Mouse (Mus musculus): ENCODE results near the gene Pigr. TPM values are rescaled to one million over a fixed set of nuclear protein-coding genes. Genes with fewer than 3 reads are reported as not detected.

Pigr gene
- total and polyA plus RNA-seq, 2 experiments = 517 to 633 TPM

GRCm38 (mm10) chr1:130877889-130878614 is 51.6 kb downstream of the Pigr start:
- H3K36me3 ChIP-seq (ENCODE audit: control insufficient read depth, insufficient read depth, low read length) = no peaks in the 10 kb centered on the region
- no peak overlapping the region for H3K27ac ChIP-seq (replicated peaks; ENCODE audit: insufficient read depth, low read depth, low read length)
- 0 out of 2 replicates have a peak overlapping the region, but pooled peaks have one; percentile 21 for H3K9ac ChIP-seq (ENCODE audit: low read depth, low read length)
- DNase-seq (ENCODE audit: extremely low read depth, low read depth, low spot score) = no peak
- TF ChIP-seq POLR2A (IDR thresholded peaks at IDR 0.05; ENCODE audit: extremely low read depth, insufficient read depth, low read length) (no peak), CTCF (IDR thresholded peaks at IDR 0.05; ENCODE audit: low read depth, low read length) (no peak)
- H3K27me3 ChIP-seq (ENCODE audit: control insufficient read depth, insufficient read depth, low read length) = peaks cover 7% of the 10 kb centered on the region; the same call in 1 of the 2 replicates
- no peaks in the 10 kb centered on the region for H3K79me2 ChIP-seq (ENCODE audit: control insufficient read depth, insufficient read depth, low read length)
- H3K4me1 ChIP-seq (ENCODE audit: control insufficient read depth, insufficient read depth, low read length) = peaks cover 2% of the 10 kb centered on the region; the same call in 1 of the 2 replicates
- peak overlapping the region; percentile 46; the same call in 1 of the 2 replicates for H3K4me3 ChIP-seq (ENCODE audit: insufficient read depth, low read depth, low read length)
- 3% methylated on average over 43 of the region's 43 CpGs for WGBS

GRCm38 (mm10) chr1:130879927-130880326 is 53.4 kb downstream of the Pigr start:
- H3K27ac ChIP-seq (replicated peaks; ENCODE audit: insufficient read depth, low read depth, low read length) = no peak overlapping the region
- TF ChIP-seq CTCF (IDR thresholded peaks at IDR 0.05; ENCODE audit: low read depth, low read length) (no peak), POLR2A (IDR thresholded peaks at IDR 0.05; ENCODE audit: extremely low read depth, insufficient read depth, low read length) (no peak)
- H3K36me3 ChIP-seq (ENCODE audit: control insufficient read depth, insufficient read depth, low read length) = no peaks in the 10 kb centered on the region
- H3K79me2 ChIP-seq (ENCODE audit: control insufficient read depth, insufficient read depth, low read length) = no peaks in the 10 kb centered on the region
- no peak overlapping the region for H3K4me3 ChIP-seq (ENCODE audit: insufficient read depth, low read depth, low read length)
- peaks cover 2% of the 10 kb centered on the region; the same call in 1 of the 2 replicates for H3K4me1 ChIP-seq (ENCODE audit: control insufficient read depth, insufficient read depth, low read length)
- DNase-seq (ENCODE audit: extremely low read depth, low read depth, low spot score) = no peak
- peaks cover 7% of the 10 kb centered on the region; the same call in 1 of the 2 replicates for H3K27me3 ChIP-seq (ENCODE audit: control insufficient read depth, insufficient read depth, low read length)
- H3K9ac ChIP-seq (ENCODE audit: low read depth, low read length) = no peak overlapping the region
- WGBS = 95% methylated on average over 7 of the region's 7 CpGs

GRCm38 (mm10) chr1:130883146-130883545 is 56.7 kb downstream of the Pigr start:
- Histone ChIP-seq H3K4me1 (ENCODE audit: control insufficient read depth, insufficient read depth, low read length) (no peaks in the 10 kb centered on the region), H3K4me3 (ENCODE audit: insufficient read depth, low read depth, low read length) (no peak overlapping the region), H3K9ac (ENCODE audit: low read depth, low read length) (no peak overlapping the region), H3K27ac (replicated peaks; ENCODE audit: insufficient read depth, low read depth, low read length) (no peak overlapping the region), H3K79me2 (ENCODE audit: control insufficient read depth, insufficient read depth, low read length) (no peaks in the 10 kb centered on the region), H3K36me3 (ENCODE audit: control insufficient read depth, insufficient read depth, low read length) (no peaks in the 10 kb centered on the region), H3K27me3 (ENCODE audit: control insufficient read depth, insufficient read depth, low read length) (peaks cover under 1% of the 10 kb centered on the region; the same call in 1 of the 2 replicates)
- WGBS = 78% methylated on average over 4 of the region's 4 CpGs
- TF ChIP-seq POLR2A (IDR thresholded peaks at IDR 0.05; ENCODE audit: extremely low read depth, insufficient read depth, low read length) = no peak
- no peak for TF ChIP-seq CTCF (IDR thresholded peaks at IDR 0.05; ENCODE audit: low read depth, low read length)
- no peak for DNase-seq (ENCODE audit: extremely low read depth, low read depth, low spot score)

- TF ChIP-seq CTCF (IDR thresholded peaks at IDR 0.05; ENCODE audit: low read depth, low read length) (no peak), POLR2A (IDR thresholded peaks at IDR 0.05; ENCODE audit: extremely low read depth, insufficient read depth, low read length) (no peak)
- Histone ChIP-seq H3K27me3 (ENCODE audit: control insufficient read depth, insufficient read depth, low read length) (no peaks in the 10 kb centered on the region), H3K4me1 (ENCODE audit: control insufficient read depth, insufficient read depth, low read length) (no peaks in the 10 kb centered on the region), H3K4me3 (ENCODE audit: insufficient read depth, low read depth, low read length) (no peak within 1 kb of the TSS), H3K79me2 (ENCODE audit: control insufficient read depth, insufficient read depth, low read length) (no peaks in the 10 kb centered on the region), H3K27ac (replicated peaks; ENCODE audit: insufficient read depth, low read depth, low read length) (no peak within 1 kb of the TSS), H3K9ac (ENCODE audit: low read depth, low read length) (no peak within 1 kb of the TSS), H3K36me3 (ENCODE audit: control insufficient read depth, insufficient read depth, low read length) (no peaks in the 10 kb centered on the region)
- no peak for DNase-seq (ENCODE audit: extremely low read depth, low read depth, low spot score)
Measured at GRCm38 (mm10) chr1:130887354-130887753, 60.9 kb downstream of the Pigr start, which contains the start of gene Il24. Gene Il24 (minus strand): TSS chr1:130887454.

GRCm38 (mm10) chr1:130892446-130892845 is 66.0 kb downstream of the Pigr start:
- no peak overlapping the region for H3K9ac ChIP-seq (ENCODE audit: low read depth, low read length)
- no peaks in the 10 kb centered on the region for H3K36me3 ChIP-seq (ENCODE audit: control insufficient read depth, insufficient read depth, low read length)
- no peaks in the 10 kb centered on the region for H3K79me2 ChIP-seq (ENCODE audit: control insufficient read depth, insufficient read depth, low read length)
- no peak overlapping the region for H3K4me3 ChIP-seq (ENCODE audit: insufficient read depth, low read depth, low read length)
- H3K27me3 ChIP-seq (ENCODE audit: control insufficient read depth, insufficient read depth, low read length) = no peaks in the 10 kb centered on the region
- no peak overlapping the region for H3K27ac ChIP-seq (replicated peaks; ENCODE audit: insufficient read depth, low read depth, low read length)
- TF ChIP-seq CTCF (IDR thresholded peaks at IDR 0.05; ENCODE audit: low read depth, low read length) (no peak), POLR2A (IDR thresholded peaks at IDR 0.05; ENCODE audit: extremely low read depth, insufficient read depth, low read length) (no peak)
- WGBS = 70% methylated on average over 1 of the region's 1 CpGs
- H3K4me1 ChIP-seq (ENCODE audit: control insufficient read depth, insufficient read depth, low read length) = no peaks in the 10 kb centered on the region
- DNase-seq (ENCODE audit: extremely low read depth, low read depth, low spot score) = no peak

Measured in liver, adult 2 months (tissue).